In the genomic region with DNA sequence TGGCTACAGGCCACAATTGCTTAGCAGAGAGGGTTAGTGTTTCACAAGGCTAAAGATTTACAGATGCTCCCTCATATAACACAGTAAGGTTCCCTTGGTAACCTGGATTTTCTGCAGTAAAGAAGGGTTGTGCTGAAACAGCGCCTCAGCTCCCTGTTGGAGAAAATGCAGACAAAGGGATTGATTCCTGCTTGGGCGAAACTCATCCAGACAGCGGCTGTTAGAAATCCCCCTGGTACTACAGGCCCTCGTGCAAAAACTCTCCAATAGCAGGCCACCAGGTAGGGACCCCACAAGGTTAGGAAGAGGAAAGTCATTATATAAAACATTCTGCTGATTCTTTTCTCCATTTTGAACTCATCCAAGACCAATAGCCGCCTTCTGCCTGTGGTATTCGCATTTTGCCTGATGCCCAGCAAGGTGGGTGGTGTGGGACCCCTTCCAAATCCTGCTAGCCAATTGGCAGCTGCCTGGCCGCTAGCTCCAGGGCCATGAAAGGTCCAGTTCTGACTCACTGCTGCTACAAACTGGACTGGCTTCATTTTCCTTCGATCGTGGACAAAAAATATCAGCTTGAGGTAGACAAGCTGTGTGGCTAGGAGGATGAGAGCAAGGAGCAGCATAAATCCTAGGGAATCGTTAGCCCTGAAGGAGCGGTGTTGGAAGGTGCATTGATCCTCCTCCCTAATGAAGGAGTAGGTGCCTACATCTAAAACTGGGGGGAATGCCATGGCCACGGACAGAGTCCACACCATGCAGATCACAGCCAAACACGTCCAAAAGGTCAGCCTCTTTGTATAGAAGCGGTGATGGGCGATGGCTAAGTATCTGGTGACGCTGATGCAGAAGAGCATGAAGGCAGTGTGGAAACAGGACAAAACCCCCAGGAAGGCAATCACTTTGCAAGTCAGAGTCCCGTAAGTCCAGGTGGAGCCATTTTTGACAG, we compare ENCODE assay signal across 8 mouse cellular contexts. TPM values are rescaled to one million over a fixed set of nuclear protein-coding genes. Genes with fewer than 3 reads are reported as not detected.
A peak's percentile ranks its signal among the peaks of the same experiment; 100 is the strongest.
DNase-seq lines count a peak whose midpoint lies in the region; ATAC-seq lines count a peak whose summit lies in the region.

No protein-coding gene starts in this region.

- no peaks in the 10 kb centered on the region for H3K9me3 ChIP-seq in forebrain, embryonic 14.5 days (replicated peaks; ENCODE audit: control insufficient read depth, low read length)

- peak overlapping the region; percentile 77 for H3K4me2 ChIP-seq in forebrain, embryonic 14.5 days (ENCODE audit: low read length)

- peaks cover 14% of the 10 kb centered on the region; the same call in 1 of the 2 replicates for H3K4me1 ChIP-seq in forebrain, embryonic 14.5 days (ENCODE audit: control insufficient read depth, insufficient read depth, low read length)

- WGBS in forebrain, embryonic 14.5 days, result 47% methylated on average over 17 of the region's 17 CpGs

- H3K27ac ChIP-seq in forebrain, embryonic 14.5 days (ENCODE audit: low read depth, low read length), result peak overlapping the region; percentile 99

- peak overlapping the region; percentile 65 for H3K4me3 ChIP-seq in forebrain, embryonic 14.5 days (ENCODE audit: low read depth, low read length)

- no peaks in the 10 kb centered on the region for H3K27me3 ChIP-seq in forebrain, embryonic 14.5 days (replicated peaks; ENCODE audit: control insufficient read depth, insufficient read depth, low read length)

- ATAC-seq in forebrain, embryonic 14.5 days, result peak; percentile 21

- peak; percentile 17 for DNase-seq in gastrocnemius, postnatal 10 days
- no peak for DNase-seq in gastrocnemius, adult 18-20 months (ENCODE audit: low spot score)
- peak; percentile 76 for DNase-seq in forebrain, embryonic 14.5 days (ENCODE audit: low spot score)
- DNase-seq in layer of hippocampus, postnatal 14 days (ENCODE audit: low spot score in 2 of 2), result peak; percentile 48 to 55
- DNase-seq in retina, embryonic 14.5 days (ENCODE audit: low spot score), result peak; percentile 61
- DNase-seq in lung, postnatal 14 days, result no peak
- no peak for DNase-seq in thymus, postnatal 25 days
- no peak for DNase-seq in kidney, adult 18-20 months

- no peaks in the 10 kb centered on the region for H3K36me3 ChIP-seq in forebrain, embryonic 14.5 days (ENCODE audit: control insufficient read depth, insufficient read depth, low read length)

- H3K9ac ChIP-seq in forebrain, embryonic 14.5 days (ENCODE audit: low read length), result peak overlapping the region; percentile 97

RNA-seq across cellular contexts. Expression of a gene that starts 3.7 kb away (rescaled TPM):
- 1 to 10 TPM; 1.0 to 1.2 TPM for total RNA-seq in gastrocnemius, postnatal 10 days (2021)
- total RNA-seq in gastrocnemius, adult 18-20 months (2021), result under 1 TPM in 1 of 2 experiments, not detected in 1; 0.17 TPM
- polyA plus RNA-seq in forebrain, embryonic 14.5 days (2014; fragmentation: Nextera tagmentation; extraction: Ambion mirVana), result 113 and 142 TPM in 2 replicates
- 10 to 100 TPM; 36.4 to 42.7 TPM for total RNA-seq in layer of hippocampus, postnatal 14 days (2021)

RNA-seq across cellular contexts. Expression of a gene that starts 35.3 kb away (rescaled TPM):
- 10 to 100 TPM; 30.0 to 33.2 TPM for total RNA-seq in gastrocnemius, postnatal 10 days (2021)
- 10 to 100 TPM; 30.2 to 31.8 TPM for total RNA-seq in gastrocnemius, adult 18-20 months (2021)
- 73.0 and 76.9 TPM in 2 replicates for polyA plus RNA-seq in forebrain, embryonic 14.5 days (2014; fragmentation: Nextera tagmentation; extraction: Ambion mirVana)
- 10 to 100 TPM; 34.5 to 34.6 TPM for total RNA-seq in layer of hippocampus, postnatal 14 days (2021)

Comparison
In these comparisons a context has a peak if more than half of its experiments do, and no peak if none do; other contexts are left out.
1. DNase-seq: peak in gastrocnemius, postnatal 10 days (single experiment), forebrain, embryonic 14.5 days (single experiment), layer of hippocampus, postnatal 14 days (2 of 2) and retina, embryonic 14.5 days (single experiment); none in gastrocnemius, adult 18-20 months (single experiment), lung, postnatal 14 days (single experiment), thymus, postnatal 25 days (single experiment) and kidney, adult 18-20 months (single experiment).
2. RNA of a gene that starts 3.7 kb away (total RNA-seq): 36.4 to 42.7 TPM in layer of hippocampus, postnatal 14 days; 1.0 to 1.2 TPM in gastrocnemius, postnatal 10 days and 0.17 TPM in gastrocnemius, adult 18-20 months; every median in the first group is over 10 times any median in the second.